Mouse (Mus musculus) cerebellum, adult 9-11 months (tissue): ENCODE measurements at regions not wholly inside any gene's neighbourhood (a gene's known extent, or its start where the extent isn't known, plus 50 kb on each side); places are given as distances from the start of the nearest gene placed in this dataset.
A peak's percentile ranks its signal among the peaks of the same experiment; 100 is the strongest.

Source experiments
- DNase-seq: peaks from one replicate; pipeline ENCODE4 v3.0.0; 2022

- DNase-seq: no peak
Measured at GRCm38 (mm10) chr4:135036764-135037163, 83.7 kb upstream of the Runx3 start.

GRCm38 (mm10) chr4:135039234-135039633 is 81.2 kb upstream of the Runx3 start:
- no peak for DNase-seq

GRCm38 (mm10) chr4:135041921-135042320 is 78.5 kb upstream of the Runx3 start:
- DNase-seq: no peak

GRCm38 (mm10) chr4:135042501-135042900 is 78.0 kb upstream of the Runx3 start:
- DNase-seq: no peak

- DNase-seq: no peak
Measured at GRCm38 (mm10) chr4:135045054-135045453, 75.4 kb upstream of the Runx3 start.

- DNase-seq: no peak
Measured at GRCm38 (mm10) chr4:135046619-135047018, 73.8 kb upstream of the Runx3 start.

GRCm38 (mm10) chr4:135047251-135047650 is 73.2 kb upstream of the Runx3 start:
- DNase-seq: no peak

GRCm38 (mm10) chr4:135047771-135048170 is 72.7 kb upstream of the Runx3 start:
- DNase-seq: no peak

- DNase-seq: no peak
Measured at GRCm38 (mm10) chr4:135049924-135050323, 70.5 kb upstream of the Runx3 start.

- DNase-seq: no peak
Measured at GRCm38 (mm10) chr4:135051466-135051865, 69.0 kb upstream of the Runx3 start.

- no peak for DNase-seq
Measured at GRCm38 (mm10) chr4:135053585-135053984, 66.9 kb upstream of the Runx3 start.

GRCm38 (mm10) chr4:135054353-135054752 is 66.1 kb upstream of the Runx3 start:
- no peak for DNase-seq

GRCm38 (mm10) chr4:135056371-135056770 is 64.1 kb upstream of the Runx3 start:
- no peak for DNase-seq

- DNase-seq: no peak
Measured at GRCm38 (mm10) chr4:135057286-135057685, 63.2 kb upstream of the Runx3 start.

- DNase-seq: no peak
Measured at GRCm38 (mm10) chr4:135058895-135059294, 61.6 kb upstream of the Runx3 start.

GRCm38 (mm10) chr4:135061030-135061743 is 59.3 kb upstream of the Runx3 start:
- no peak for DNase-seq

GRCm38 (mm10) chr4:135066766-135067479 is 53.5 kb upstream of the Runx3 start:
- peak; percentile 73 for DNase-seq

GRCm38 (mm10) chr4:135067805-135068204 is 52.6 kb upstream of the Runx3 start:
- DNase-seq: no peak

GRCm38 (mm10) chr4:135069818-135070217 is 50.6 kb upstream of the Runx3 start:
- DNase-seq: no peak
